Mouse (Mus musculus): Measurements from ENCODE around the gene Trp53tg5.

GRCm38 (mm10) chr2:164445399-164446085 lies 28.0 kb downstream of the Trp53tg5 start:
- TF ChIP-seq CTCF (conservative IDR thresholded peaks at IDR 0.05; ENCODE audit: low read length) (no peak), POU5F1 (IDR thresholded peaks at IDR 0.05; ENCODE audit: borderline replicate concordance, low read length) (no peak)

Measured in E14TG2a.4 (cell line).